Mouse (Mus musculus): ENCODE measurements around the gene Dyrk1a. TPM values are rescaled to one million over a fixed set of nuclear protein-coding genes. Genes with fewer than 3 reads are reported as not detected.

The Dyrk1a gene
- polyA plus RNA-seq (2015; fragmentation: Nextera tagmentation; extraction: Ambion mirVana) = 10.3 and 11.5 TPM in 2 replicates

DNA sequence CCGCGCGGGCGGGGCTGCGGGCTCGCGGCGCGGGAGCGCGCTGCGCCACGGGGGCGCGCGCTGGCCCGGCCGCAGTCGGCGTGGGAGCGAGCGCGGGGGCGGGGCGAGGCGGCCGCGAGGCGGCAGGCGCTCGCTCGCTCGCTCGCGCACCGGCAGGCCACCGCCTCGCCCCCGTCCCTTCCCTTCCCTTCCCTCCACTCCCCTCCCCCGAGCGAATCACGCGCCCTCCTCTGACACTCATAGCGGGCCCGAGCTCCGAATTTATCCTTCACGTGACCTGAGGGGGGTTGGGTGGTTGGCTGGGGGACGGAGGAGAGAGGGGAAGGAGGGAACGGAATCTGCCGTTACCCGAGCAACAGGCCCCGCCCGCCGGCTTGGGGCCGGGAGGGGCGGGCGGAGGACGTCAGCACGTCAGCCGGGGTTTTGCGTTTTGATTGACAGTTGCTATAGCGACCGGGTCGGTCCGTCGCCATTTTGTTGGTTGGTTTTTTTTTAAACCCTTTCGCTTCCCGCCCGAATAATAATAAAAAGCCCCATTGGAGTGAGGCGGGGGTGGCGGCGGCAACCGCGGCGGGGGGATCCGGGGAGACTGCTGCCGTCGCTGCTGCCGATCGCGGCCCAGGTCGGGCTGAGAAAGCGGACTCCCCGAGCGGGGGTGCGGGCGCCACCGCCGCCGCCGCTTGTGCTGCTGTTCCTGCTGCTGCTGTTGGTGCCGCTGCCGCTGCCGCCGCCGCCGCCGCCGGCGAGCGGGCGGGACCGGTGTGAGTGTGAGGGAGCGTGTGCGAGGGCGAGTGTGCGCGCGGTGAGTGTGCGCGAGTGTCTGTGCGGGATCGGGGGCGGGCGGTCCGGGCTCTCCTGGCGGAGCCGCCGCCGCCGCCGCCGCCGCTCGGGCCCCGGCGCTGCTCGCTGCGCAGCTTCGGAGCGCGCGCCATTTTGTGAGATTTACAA, at the start of gene Dyrk1a:
Dyrk1a (plus strand) TSS at position 782 of the 948 bp plus-strand sequence.
- under 1% methylated on average over 105 of the region's 133 CpGs for WGBS
- Histone ChIP-seq H3K27me3 (no peaks in the 10 kb centered on the region), H3K4me2 (replicated peaks) (peak within 1 kb of the TSS; percentile 84), H3K4me1 (peaks cover 22% of the 10 kb centered on the region), H3K9ac (peak within 1 kb of the TSS; percentile 100), H3K36me3 (no peaks in the 10 kb centered on the region), H3K9me3 (no peaks in the 10 kb centered on the region), H3K4me3 (peak within 1 kb of the TSS; percentile 100), H3K27ac (peak within 1 kb of the TSS; percentile 100)
- ATAC-seq (ENCODE audit: low FRiP score, low read depth) = peak; percentile 97

DNA sequence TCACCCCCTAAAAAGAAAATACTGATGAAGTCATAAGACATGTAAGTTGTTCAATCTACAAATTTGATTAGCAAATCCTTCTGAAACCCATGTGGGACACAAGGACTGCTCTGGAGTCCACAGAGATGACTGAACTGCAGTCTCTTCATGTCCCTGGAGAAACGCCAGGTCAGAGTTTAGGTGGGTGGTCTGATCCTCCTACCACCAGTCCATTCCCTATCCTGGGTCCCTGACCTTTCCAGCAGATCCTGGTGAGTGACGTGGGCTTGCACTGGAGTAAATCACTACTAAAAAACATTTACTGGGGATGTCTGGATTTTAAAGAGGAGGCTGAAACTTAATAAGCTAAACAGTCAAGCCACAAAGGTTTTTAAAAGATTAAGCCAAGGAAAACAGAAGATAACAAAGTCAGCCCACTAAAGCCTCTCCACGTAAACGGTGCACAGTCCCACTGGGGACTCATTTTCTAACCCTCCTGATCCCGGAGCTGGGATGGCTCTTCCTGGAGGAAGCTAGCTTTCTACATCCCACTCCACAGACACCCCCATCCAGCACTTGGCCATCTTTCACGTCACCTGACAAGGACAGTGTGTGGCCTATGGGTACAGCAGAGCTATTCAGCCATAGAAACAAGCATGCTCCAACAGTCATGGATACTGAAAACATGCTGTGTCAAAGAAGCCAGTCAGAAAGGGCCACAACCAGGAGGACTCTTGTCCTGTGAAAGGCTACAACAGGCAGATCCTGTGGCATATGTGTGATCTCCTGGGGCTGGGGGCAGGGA, 46.0 kb upstream of the Dyrk1a start:
- ATAC-seq (ENCODE audit: low FRiP score, low read depth) = no peak
- no peak overlapping the region for H3K4me3 ChIP-seq
- 50% methylated on average over 6 of the region's 6 CpGs for WGBS
- H3K27me3 ChIP-seq = no peaks in the 10 kb centered on the region
- H3K9ac ChIP-seq = no peak overlapping the region
- peak overlapping the region; percentile 16; the same call in 1 of the 2 replicates for H3K4me2 ChIP-seq (replicated peaks)
- H3K27ac ChIP-seq = 0 out of 2 replicates have a peak overlapping the region, but pooled peaks have one; percentile 39
- no peaks in the 10 kb centered on the region; the same call in 1 of the 2 replicates for H3K36me3 ChIP-seq
- H3K4me1 ChIP-seq = peaks cover 34% of the 10 kb centered on the region
- H3K9me3 ChIP-seq = no peaks in the 10 kb centered on the region

DNA sequence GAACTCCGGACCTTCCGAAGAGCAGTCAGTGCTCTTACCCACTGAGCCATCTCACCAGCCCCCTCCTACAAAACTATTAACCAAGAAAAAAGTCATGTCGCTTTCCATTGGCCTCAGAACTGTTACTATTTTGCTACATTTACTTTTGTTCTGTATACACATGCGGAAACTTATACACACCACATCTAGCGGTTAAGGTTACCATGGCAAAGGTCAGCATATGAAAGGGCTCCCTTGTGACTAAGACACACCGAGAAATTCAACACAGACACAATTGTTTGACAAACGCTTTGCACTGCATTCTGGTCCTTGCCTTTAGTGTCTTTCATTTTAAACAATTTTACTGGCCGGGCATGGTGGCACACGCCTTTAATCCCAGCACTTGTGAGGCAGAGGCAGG, 45.1 kb upstream of the Dyrk1a start:
- Histone ChIP-seq H3K9ac (peak overlapping the region; percentile 79; the same call in 1 of the 2 replicates), H3K27me3 (no peaks in the 10 kb centered on the region), H3K4me1 (peaks cover 28% of the 10 kb centered on the region), H3K4me2 (replicated peaks) (peak overlapping the region; percentile 77), H3K27ac (no peak overlapping the region), H3K4me3 (no peak overlapping the region; the same call in 1 of the 2 replicates), H3K36me3 (no peaks in the 10 kb centered on the region), H3K9me3 (no peaks in the 10 kb centered on the region)
- no peak for ATAC-seq (ENCODE audit: low FRiP score, low read depth)
- 88% methylated on average over 9 of the region's 9 CpGs for WGBS

DNA sequence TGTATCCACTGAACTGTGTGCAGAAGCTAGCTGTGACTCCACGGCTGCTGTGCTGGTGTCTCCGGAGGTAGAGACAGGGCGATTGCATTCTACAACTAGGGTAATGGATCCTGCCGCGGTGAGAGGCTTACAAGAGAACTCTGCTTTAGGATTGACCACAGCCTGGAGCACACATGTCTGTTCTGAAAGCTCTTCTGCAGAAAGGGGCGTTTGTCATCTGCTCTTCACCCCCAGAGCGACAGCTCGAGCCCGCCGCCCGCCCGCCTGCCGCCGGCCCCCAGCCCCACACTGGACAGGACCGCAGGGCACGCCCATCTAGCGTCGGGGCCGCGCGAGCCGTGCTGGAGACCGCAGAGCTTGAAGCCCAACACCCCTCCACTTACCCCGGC, 43.9 kb upstream of the Dyrk1a start:
- no peaks in the 10 kb centered on the region for H3K36me3 ChIP-seq
- peaks cover 28% of the 10 kb centered on the region for H3K4me1 ChIP-seq
- H3K9me3 ChIP-seq = no peaks in the 10 kb centered on the region
- H3K4me2 ChIP-seq (replicated peaks) = peak overlapping the region; percentile 77
- peak; percentile 61 for ATAC-seq (ENCODE audit: low FRiP score, low read depth)
- H3K4me3 ChIP-seq = peak overlapping the region; percentile 77
- H3K27me3 ChIP-seq = no peaks in the 10 kb centered on the region
- WGBS = under 1% methylated on average over 24 of the region's 24 CpGs
- peak overlapping the region; percentile 93 for H3K27ac ChIP-seq
- peak overlapping the region; percentile 79 for H3K9ac ChIP-seq

DNA sequence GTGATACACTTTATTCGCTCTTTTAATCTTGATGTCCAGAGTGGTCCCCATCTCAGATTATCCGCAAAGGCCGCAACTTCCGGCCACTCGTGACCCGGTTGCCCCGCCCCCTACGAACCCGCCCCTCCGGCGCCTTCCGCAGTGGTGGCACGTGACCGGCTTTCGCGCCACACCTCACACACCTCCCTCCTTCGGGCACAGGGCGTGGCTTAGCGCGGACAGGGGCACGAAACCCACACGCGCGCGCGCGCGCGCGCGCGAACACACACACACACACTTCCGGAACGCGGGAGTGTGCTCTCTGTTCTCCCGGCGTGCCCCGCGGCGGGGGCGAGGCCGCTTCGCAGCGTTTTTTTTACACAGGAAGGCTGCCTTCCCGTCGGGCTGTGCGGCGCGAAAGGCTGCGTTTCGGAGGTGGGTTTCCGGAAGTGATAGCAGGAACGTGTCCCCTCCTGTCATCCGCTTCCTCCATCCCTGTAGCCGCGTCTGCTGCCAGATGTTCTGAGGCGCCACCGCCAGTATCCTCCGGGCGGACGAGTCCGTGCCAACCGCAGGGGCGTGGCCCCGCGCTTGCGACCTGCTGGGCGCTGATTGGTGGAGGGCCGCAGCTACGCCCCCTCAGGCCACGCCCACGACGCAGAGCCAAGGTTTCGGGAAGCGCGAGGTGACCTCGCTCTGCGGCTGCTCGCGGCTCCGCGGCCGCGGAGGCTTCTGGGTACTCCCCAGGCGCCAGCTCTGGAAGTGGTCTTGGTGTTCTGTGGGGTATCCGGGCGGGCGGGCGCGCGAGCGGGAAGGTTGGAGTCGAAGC, 43.3 kb upstream of the Dyrk1a start, which contains the start of gene Vps26c:
Vps26c (minus strand) TSS at position 487 of the 808 bp plus-strand sequence.
- Histone ChIP-seq H3K4me2 (replicated peaks) (peak within 1 kb of the TSS; percentile 77), H3K9ac (peak within 1 kb of the TSS; percentile 79), H3K4me1 (peaks cover 28% of the 10 kb centered on the region), H3K27me3 (no peaks in the 10 kb centered on the region), H3K27ac (peak within 1 kb of the TSS; percentile 93), H3K36me3 (no peaks in the 10 kb centered on the region), H3K4me3 (peak within 1 kb of the TSS; percentile 77), H3K9me3 (no peaks in the 10 kb centered on the region)
- WGBS = under 1% methylated on average over 92 of the region's 93 CpGs
- ATAC-seq (ENCODE audit: low FRiP score, low read depth) = peak; percentile 91

DNA sequence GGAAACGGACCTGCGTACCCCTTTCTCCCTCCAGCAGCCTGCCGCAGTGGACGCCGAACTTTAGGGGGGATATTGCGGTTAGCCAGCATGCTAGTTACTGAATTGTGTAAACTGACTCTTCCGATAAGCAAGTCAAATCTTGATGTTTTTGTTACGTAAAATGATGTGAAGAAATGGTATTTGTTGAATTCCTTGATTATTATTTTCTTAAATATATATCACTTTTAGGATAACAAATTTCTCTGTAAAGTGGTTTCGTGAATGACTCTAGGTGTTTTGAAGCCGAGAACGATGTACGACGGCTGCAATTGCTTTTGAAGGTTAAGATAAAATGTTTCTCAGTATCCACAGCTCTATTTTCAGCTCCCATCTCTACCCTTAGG, 42.7 kb upstream of the Dyrk1a start:
- H3K9me3 ChIP-seq = no peaks in the 10 kb centered on the region
- 4% methylated on average over 13 of the region's 13 CpGs for WGBS
- ATAC-seq (ENCODE audit: low FRiP score, low read depth) = no peak

DNA sequence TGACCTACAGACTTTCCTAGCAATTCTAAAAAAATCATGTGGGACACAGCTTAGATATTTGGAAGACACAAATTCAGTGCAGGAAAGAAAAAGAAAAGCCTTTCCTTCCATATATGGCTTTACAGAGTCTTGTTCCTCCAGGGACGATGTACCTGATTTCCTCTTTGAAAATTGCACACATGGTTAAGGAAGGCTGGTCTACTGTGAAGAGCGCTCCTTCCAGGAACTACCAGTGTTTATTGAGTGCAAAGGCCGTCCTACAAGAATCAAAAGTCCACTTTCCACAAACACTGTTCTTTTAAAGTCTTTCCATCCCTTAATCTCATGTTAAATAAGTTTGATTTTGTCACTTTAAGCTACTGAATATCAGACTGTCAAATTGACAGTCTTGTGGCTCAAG, 42.3 kb upstream of the Dyrk1a start:
- Histone ChIP-seq H3K4me2 (replicated peaks) (peak overlapping the region; percentile 71), H3K36me3 (no peaks in the 10 kb centered on the region), H3K27me3 (no peaks in the 10 kb centered on the region), H3K4me3 (peak overlapping the region; percentile 77), H3K9ac (peak overlapping the region; percentile 77), H3K9me3 (no peaks in the 10 kb centered on the region), H3K4me1 (peaks cover 28% of the 10 kb centered on the region), H3K27ac (peak overlapping the region; percentile 93)
- WGBS = 49% methylated on average over 3 of the region's 3 CpGs
- no peak for ATAC-seq (ENCODE audit: low FRiP score, low read depth)

More for the DNA sequence above, 42.7 kb upstream of the Dyrk1a start:
- peak overlapping the region; percentile 93 for H3K27ac ChIP-seq
- peak overlapping the region; percentile 77 for H3K4me3 ChIP-seq
- H3K9ac ChIP-seq = peak overlapping the region; percentile 77
- no peaks in the 10 kb centered on the region for H3K27me3 ChIP-seq
- peaks cover 28% of the 10 kb centered on the region for H3K4me1 ChIP-seq
- no peaks in the 10 kb centered on the region for H3K36me3 ChIP-seq
- H3K4me2 ChIP-seq (replicated peaks) = peak overlapping the region; percentile 71

DNA sequence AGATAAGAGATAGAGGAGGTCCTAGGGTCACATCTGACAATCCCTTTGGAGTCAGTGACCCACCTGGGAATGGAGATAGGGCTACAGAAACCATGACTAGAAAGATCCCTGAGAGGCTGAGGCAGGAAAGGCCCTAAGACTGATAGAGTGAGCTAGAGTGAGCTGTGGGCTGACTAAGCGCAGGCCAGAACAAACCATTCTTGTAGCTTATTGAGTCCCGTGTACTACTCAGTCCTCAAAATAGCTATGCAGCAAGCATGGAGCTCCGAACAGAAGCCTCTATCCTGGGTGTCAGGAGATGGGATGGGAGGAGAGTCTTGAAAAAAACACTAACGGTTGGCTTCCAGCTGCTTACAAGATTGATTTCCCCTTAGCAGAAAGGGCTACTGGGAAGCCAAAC, 38.5 kb upstream of the Dyrk1a start:
- Histone ChIP-seq H3K4me3 (no peak overlapping the region), H3K4me1 (peaks cover 13% of the 10 kb centered on the region), H3K27ac (no peak overlapping the region), H3K36me3 (no peaks in the 10 kb centered on the region), H3K9ac (no peak overlapping the region), H3K9me3 (no peaks in the 10 kb centered on the region), H3K27me3 (no peaks in the 10 kb centered on the region), H3K4me2 (replicated peaks) (no peak overlapping the region)
- WGBS = 81% methylated on average over 4 of the region's 4 CpGs
- no peak for ATAC-seq (ENCODE audit: low FRiP score, low read depth)

DNA sequence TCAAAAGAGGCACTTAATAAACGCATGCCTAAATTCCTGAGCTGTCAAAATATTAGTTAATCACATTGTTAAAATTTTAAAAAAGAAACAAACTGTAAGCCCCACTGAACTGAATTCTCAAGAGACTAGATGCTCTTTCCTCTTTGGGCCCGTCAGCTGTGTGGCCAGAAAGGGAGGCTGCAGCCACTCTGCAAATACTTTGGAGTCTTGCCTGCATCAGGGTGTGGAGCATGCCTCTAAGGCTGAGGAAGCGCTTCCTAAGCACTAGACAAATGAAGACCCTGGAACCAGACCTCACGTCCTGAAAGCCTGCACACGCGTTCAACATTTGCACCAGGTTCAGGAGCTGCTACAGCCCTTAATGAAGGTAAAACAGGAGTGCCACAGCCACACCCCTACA, 36.1 kb upstream of the Dyrk1a start:
- 74% methylated on average over 6 of the region's 6 CpGs for WGBS
- H3K4me1 ChIP-seq = peaks cover 9% of the 10 kb centered on the region
- ATAC-seq (ENCODE audit: low FRiP score, low read depth) = no peak

DNA sequence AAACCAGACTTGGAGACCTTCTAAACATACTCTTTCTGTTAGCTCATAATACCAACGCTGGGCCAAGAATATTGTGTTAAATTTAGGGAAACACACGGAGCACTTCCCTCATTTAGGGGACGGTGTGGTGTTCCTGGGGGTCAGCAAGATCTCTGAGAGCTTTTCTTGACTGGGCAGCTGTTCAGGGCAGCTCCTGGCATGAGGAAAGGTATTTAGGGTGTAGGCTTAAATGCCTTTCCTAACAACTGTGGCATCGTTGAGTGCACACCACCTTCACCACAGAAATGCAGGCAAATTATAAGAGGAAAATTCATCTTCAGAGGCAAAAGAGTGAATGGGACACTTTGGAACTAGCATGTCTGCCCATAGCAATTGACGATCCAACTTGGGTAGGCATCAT, 34.1 kb upstream of the Dyrk1a start:
- Histone ChIP-seq H3K4me1 (peaks cover 9% of the 10 kb centered on the region), H3K36me3 (no peaks in the 10 kb centered on the region), H3K4me2 (replicated peaks) (no peak overlapping the region), H3K9ac (no peak overlapping the region), H3K27me3 (no peaks in the 10 kb centered on the region), H3K9me3 (no peaks in the 10 kb centered on the region), H3K4me3 (no peak overlapping the region), H3K27ac (no peak overlapping the region)
- no peak for ATAC-seq (ENCODE audit: low FRiP score, low read depth)
- WGBS = 82% methylated on average over 5 of the region's 5 CpGs

More for the DNA sequence above, 36.1 kb upstream of the Dyrk1a start:
- Histone ChIP-seq H3K4me3 (no peak overlapping the region), H3K27ac (no peak overlapping the region), H3K36me3 (no peaks in the 10 kb centered on the region), H3K9me3 (no peaks in the 10 kb centered on the region), H3K9ac (no peak overlapping the region), H3K27me3 (no peaks in the 10 kb centered on the region), H3K4me2 (replicated peaks) (no peak overlapping the region)

DNA sequence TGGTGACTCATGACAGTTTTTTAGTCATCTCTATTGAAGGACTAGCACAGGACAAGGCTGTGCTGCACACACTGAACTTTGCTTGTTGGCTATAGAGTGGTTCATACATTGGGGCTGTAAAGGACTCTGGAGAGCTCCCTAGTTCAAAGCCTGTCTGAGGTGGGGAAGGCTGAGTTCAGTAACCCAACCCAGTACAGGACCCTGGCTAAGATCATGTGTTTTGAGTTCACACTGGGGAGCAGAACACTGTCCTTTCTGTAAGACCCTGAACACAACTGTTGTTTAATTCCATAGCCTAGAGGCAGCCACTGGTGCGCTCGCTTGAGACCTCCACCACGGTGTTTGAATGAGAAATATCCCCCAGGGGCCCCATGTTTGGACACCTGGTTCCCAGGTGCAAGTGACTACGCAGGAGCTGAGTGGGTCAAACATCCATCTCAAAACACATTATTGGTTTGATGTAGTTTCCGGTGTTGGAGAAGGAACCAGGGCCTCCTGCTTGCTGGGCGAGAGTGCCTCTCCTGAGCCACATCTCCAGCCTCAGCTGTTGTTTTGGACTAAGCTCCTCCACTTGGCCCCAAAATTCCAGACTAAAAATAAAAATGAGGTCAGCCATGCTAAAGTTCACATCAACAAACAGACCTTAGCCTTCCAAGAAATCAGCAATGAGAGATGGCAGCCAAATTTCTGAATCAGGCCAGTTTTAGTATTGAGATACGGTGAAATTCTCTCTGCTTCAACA, 33.2 kb upstream of the Dyrk1a start:
- Histone ChIP-seq H3K9me3 (no peaks in the 10 kb centered on the region), H3K9ac (no peak overlapping the region), H3K27ac (peak overlapping the region; percentile 22; the same call in 1 of the 2 replicates), H3K27me3 (no peaks in the 10 kb centered on the region), H3K36me3 (no peaks in the 10 kb centered on the region), H3K4me3 (no peak overlapping the region), H3K4me1 (peaks cover 9% of the 10 kb centered on the region), H3K4me2 (replicated peaks) (no peak overlapping the region)
- peak; percentile 44; the same call in 1 of the 2 replicates for ATAC-seq (ENCODE audit: low FRiP score, low read depth)
- 54% methylated on average over 7 of the region's 7 CpGs for WGBS
